Mouse (Mus musculus): ENCODE results near the gene Baz2b. TPM values are rescaled to one million over a fixed set of nuclear protein-coding genes. Genes with fewer than 3 reads are reported as not detected.

Baz2b gene
- polyA plus RNA-seq, 1 experiment = 15.0 TPM

GRCm38 (mm10) chr2:60071813-60072212 lies 137.8 kb downstream of the Baz2b start:
- H3K4me3 ChIP-seq (ENCODE audit: insufficient read depth, low read depth, low read length) = no peak overlapping the region
- peak; percentile 61 for DNase-seq
- peaks cover 2% of the 10 kb centered on the region; the same call in 1 of the 2 replicates for H3K4me1 ChIP-seq (ENCODE audit: control insufficient read depth, insufficient read depth, low read length)
- no peaks in the 10 kb centered on the region for H3K36me3 ChIP-seq (ENCODE audit: control insufficient read depth, insufficient read depth, low read length)
- WGBS = 48% methylated on average over 8 of the region's 8 CpGs
- TF ChIP-seq CTCF (conservative IDR thresholded peaks at IDR 0.05; ENCODE audit: insufficient read depth, insufficient read length, low read depth, low read length) (no peak), POLR2A (IDR thresholded peaks at IDR 0.05; ENCODE audit: low read depth, low read length) (no peak)
- H3K27ac ChIP-seq (ENCODE audit: insufficient read depth, low read depth, low read length) = peak overlapping the region; percentile 11
- H3K27me3 ChIP-seq (replicated peaks; ENCODE audit: control insufficient read depth, insufficient read depth, low read length) = no peaks in the 10 kb centered on the region

DNA sequence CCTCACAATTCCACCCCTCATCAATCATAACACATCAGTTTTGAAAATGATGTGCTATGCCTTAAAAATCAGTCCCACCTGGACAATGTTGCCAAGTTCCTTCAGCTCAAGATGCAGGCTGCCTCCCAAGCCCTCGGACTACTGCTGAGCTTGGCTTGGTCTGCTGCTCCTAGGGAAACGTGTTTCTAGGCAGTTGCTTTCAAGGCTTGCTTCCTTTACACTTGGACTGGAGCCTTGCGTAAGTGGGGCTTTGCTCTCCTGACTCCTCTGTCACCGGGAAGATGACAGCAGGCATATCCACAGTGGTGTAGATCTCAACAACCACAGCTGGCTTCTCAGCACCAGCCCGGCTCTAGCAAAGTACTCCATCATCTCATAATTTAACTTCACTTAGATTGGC lies 138.7 kb downstream of the Baz2b start:
- WGBS = 78% methylated on average over 5 of the region's 5 CpGs
- Histone ChIP-seq H3K4me3 (ENCODE audit: insufficient read depth, low read depth, low read length) (no peak overlapping the region), H3K36me3 (ENCODE audit: control insufficient read depth, insufficient read depth, low read length) (no peaks in the 10 kb centered on the region), H3K27ac (ENCODE audit: insufficient read depth, low read depth, low read length) (no peak overlapping the region), H3K4me1 (ENCODE audit: control insufficient read depth, insufficient read depth, low read length) (peaks cover 2% of the 10 kb centered on the region; the same call in 1 of the 2 replicates), H3K27me3 (replicated peaks; ENCODE audit: control insufficient read depth, insufficient read depth, low read length) (no peaks in the 10 kb centered on the region)
- TF ChIP-seq POLR2A (IDR thresholded peaks at IDR 0.05; ENCODE audit: low read depth, low read length) (no peak), CTCF (conservative IDR thresholded peaks at IDR 0.05; ENCODE audit: insufficient read depth, insufficient read length, low read depth, low read length) (no peak)
- DNase-seq = no peak

DNA sequence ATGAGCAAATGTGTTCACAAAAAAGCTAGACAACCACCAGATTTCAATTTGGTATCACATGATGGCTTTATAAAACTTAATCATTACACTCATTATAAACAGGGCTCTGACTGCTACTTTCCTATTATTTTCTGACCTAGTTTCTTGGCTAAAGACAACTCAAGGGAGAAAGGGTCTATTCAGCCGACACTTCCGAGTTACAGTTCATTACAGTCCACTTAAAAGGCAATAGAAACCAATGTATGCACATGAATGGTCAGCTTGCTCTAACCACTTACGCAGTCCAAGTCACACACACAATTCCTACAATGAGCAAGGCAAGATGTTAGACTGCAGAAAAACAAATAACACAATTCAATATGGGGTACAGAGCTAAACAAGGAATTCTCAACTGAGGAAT lies 141.2 kb downstream of the Baz2b start:
- 53% methylated on average over 3 of the region's 3 CpGs for WGBS
- DNase-seq = no peak
- H3K36me3 ChIP-seq (ENCODE audit: control insufficient read depth, insufficient read depth, low read length) = no peaks in the 10 kb centered on the region
- H3K4me3 ChIP-seq (ENCODE audit: insufficient read depth, low read depth, low read length) = no peak overlapping the region
- H3K27ac ChIP-seq (ENCODE audit: insufficient read depth, low read depth, low read length) = no peak overlapping the region
- no peaks in the 10 kb centered on the region for H3K27me3 ChIP-seq (replicated peaks; ENCODE audit: control insufficient read depth, insufficient read depth, low read length)
- TF ChIP-seq POLR2A (IDR thresholded peaks at IDR 0.05; ENCODE audit: low read depth, low read length) = no peak
- no peak for TF ChIP-seq CTCF (conservative IDR thresholded peaks at IDR 0.05; ENCODE audit: insufficient read depth, insufficient read length, low read depth, low read length)
- H3K4me1 ChIP-seq (ENCODE audit: control insufficient read depth, insufficient read depth, low read length) = peaks cover 5% of the 10 kb centered on the region; the same call in 1 of the 2 replicates

- no peaks in the 10 kb centered on the region for H3K27me3 ChIP-seq (replicated peaks; ENCODE audit: control insufficient read depth, insufficient read depth, low read length)
- H3K4me1 ChIP-seq (ENCODE audit: control insufficient read depth, insufficient read depth, low read length) = peaks cover 5% of the 10 kb centered on the region; the same call in 1 of the 2 replicates
- H3K36me3 ChIP-seq (ENCODE audit: control insufficient read depth, insufficient read depth, low read length) = no peaks in the 10 kb centered on the region
- H3K4me3 ChIP-seq (ENCODE audit: insufficient read depth, low read depth, low read length) = no peak overlapping the region
- no peak overlapping the region for H3K27ac ChIP-seq (ENCODE audit: insufficient read depth, low read depth, low read length)
- TF ChIP-seq CTCF (conservative IDR thresholded peaks at IDR 0.05; ENCODE audit: insufficient read depth, insufficient read length, low read depth, low read length) (no peak), POLR2A (IDR thresholded peaks at IDR 0.05; ENCODE audit: low read depth, low read length) (no peak)
- 67% methylated on average over 5 of the region's 5 CpGs for WGBS
- DNase-seq = peak; percentile 62
Measured at GRCm38 (mm10) chr2:60065415-60065814, 144.2 kb downstream of the Baz2b start.

- TF ChIP-seq CTCF (conservative IDR thresholded peaks at IDR 0.05; ENCODE audit: insufficient read depth, insufficient read length, low read depth, low read length) = no peak
- no peak for TF ChIP-seq POLR2A (IDR thresholded peaks at IDR 0.05; ENCODE audit: low read depth, low read length)
- peaks cover 1% of the 10 kb centered on the region; the same call in 1 of the 2 replicates for H3K4me1 ChIP-seq (ENCODE audit: control insufficient read depth, insufficient read depth, low read length)
- H3K4me3 ChIP-seq (ENCODE audit: insufficient read depth, low read depth, low read length) = no peak overlapping the region
- WGBS = 88% methylated on average over 1 of the region's 1 CpGs
- no peak for DNase-seq
- no peak overlapping the region for H3K27ac ChIP-seq (ENCODE audit: insufficient read depth, low read depth, low read length)
- H3K27me3 ChIP-seq (replicated peaks; ENCODE audit: control insufficient read depth, insufficient read depth, low read length) = no peaks in the 10 kb centered on the region
- H3K36me3 ChIP-seq (ENCODE audit: control insufficient read depth, insufficient read depth, low read length) = no peaks in the 10 kb centered on the region
Measured at GRCm38 (mm10) chr2:60060185-60060775, 149.4 kb downstream of the Baz2b start.

DNA sequence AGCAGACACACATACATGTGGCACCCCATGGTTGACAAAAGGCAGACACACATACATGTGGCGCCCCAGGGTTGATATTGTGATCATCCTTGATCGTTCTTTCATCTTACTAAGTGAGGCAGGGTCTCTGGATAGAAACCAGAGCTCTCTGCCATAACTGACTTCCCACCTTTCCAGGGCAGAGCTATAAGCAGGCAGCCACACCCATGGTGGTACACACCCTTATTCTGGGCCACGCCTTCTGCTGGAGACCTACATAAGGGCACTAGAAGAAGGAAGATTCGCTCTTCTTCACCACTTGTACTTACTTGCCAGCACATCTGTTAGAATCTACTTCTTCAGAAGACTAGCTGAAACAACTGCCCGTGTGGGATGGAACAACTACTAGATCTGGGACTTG lies 150.3 kb downstream of the Baz2b start:
- H3K27me3 ChIP-seq (replicated peaks; ENCODE audit: control insufficient read depth, insufficient read depth, low read length) = no peaks in the 10 kb centered on the region
- DNase-seq = no peak
- H3K27ac ChIP-seq (ENCODE audit: insufficient read depth, low read depth, low read length) = no peak overlapping the region
- H3K4me3 ChIP-seq (ENCODE audit: insufficient read depth, low read depth, low read length) = no peak overlapping the region
- no peaks in the 10 kb centered on the region; the same call in 1 of the 2 replicates for H3K4me1 ChIP-seq (ENCODE audit: control insufficient read depth, insufficient read depth, low read length)
- WGBS = 93% methylated on average over 5 of the region's 5 CpGs
- TF ChIP-seq CTCF (conservative IDR thresholded peaks at IDR 0.05; ENCODE audit: insufficient read depth, insufficient read length, low read depth, low read length) (no peak), POLR2A (IDR thresholded peaks at IDR 0.05; ENCODE audit: low read depth, low read length) (no peak)
- H3K36me3 ChIP-seq (ENCODE audit: control insufficient read depth, insufficient read depth, low read length) = no peaks in the 10 kb centered on the region

GRCm38 (mm10) chr2:60056043-60056442 lies 153.6 kb downstream of the Baz2b start:
- Histone ChIP-seq H3K36me3 (ENCODE audit: control insufficient read depth, insufficient read depth, low read length) (no peaks in the 10 kb centered on the region), H3K4me1 (ENCODE audit: control insufficient read depth, insufficient read depth, low read length) (no peaks in the 10 kb centered on the region; the same call in 1 of the 2 replicates), H3K27me3 (replicated peaks; ENCODE audit: control insufficient read depth, insufficient read depth, low read length) (no peaks in the 10 kb centered on the region), H3K27ac (ENCODE audit: insufficient read depth, low read depth, low read length) (no peak overlapping the region), H3K4me3 (ENCODE audit: insufficient read depth, low read depth, low read length) (no peak overlapping the region)
- TF ChIP-seq CTCF (conservative IDR thresholded peaks at IDR 0.05; ENCODE audit: insufficient read depth, insufficient read length, low read depth, low read length) = no peak
- no peak for TF ChIP-seq POLR2A (IDR thresholded peaks at IDR 0.05; ENCODE audit: low read depth, low read length)
- WGBS = 36% methylated on average over 4 of the region's 4 CpGs
- DNase-seq = no peak
